Mouse (Mus musculus) E14TG2a.4 (cell line): Measurements from ENCODE around the gene Cpsf4l.

Experiments
- CTCF ChIP-seq: conservative IDR thresholded peaks from 2 replicates; pipeline ENCODE4 v1.5.1; 2014; ENCODE audit warnings: low read length
- NANOG ChIP-seq: IDR thresholded peaks from 2 replicates; pipeline ENCODE4 v1.6.1; 2014; ENCODE audit warnings: borderline replicate concordance, low read length, mixed read lengths

GRCm38 (mm10) chr11:113709272-113709671 is 545 bp downstream of the Cpsf4l start:
- TF ChIP-seq CTCF (no peak), NANOG (no peak)
